Mouse (Mus musculus): ENCODE results near the gene Olfr108. TPM values are rescaled to one million over a fixed set of nuclear protein-coding genes. Genes with fewer than 3 reads are reported as not detected.

Gene Olfr108
- not detected in 2 replicates for polyA plus RNA-seq (2015; fragmentation: Nextera tagmentation; extraction: Ambion mirVana)

- 80% methylated on average over 1 of the region's 1 CpGs for WGBS
- ATAC-seq: no peak
- no peak within 1 kb of the TSS for H3K9ac ChIP-seq (ENCODE audit: low read depth, low read length)
- no peaks in the 10 kb centered on the region for H3K4me1 ChIP-seq (ENCODE audit: control insufficient read depth, insufficient read depth, low read depth, low read length)
- no peaks in the 10 kb centered on the region for H3K36me3 ChIP-seq (ENCODE audit: control insufficient read depth, insufficient read depth, low read length)
- no peak within 1 kb of the TSS for H3K4me3 ChIP-seq (ENCODE audit: low read length)
- H3K4me2 ChIP-seq (ENCODE audit: low read length): no peak within 1 kb of the TSS
- no peak within 1 kb of the TSS for H3K27ac ChIP-seq (ENCODE audit: low read depth, low read length)
- no peaks in the 10 kb centered on the region for H3K9me3 ChIP-seq (ENCODE audit: control insufficient read depth, low read length)
- H3K27me3 ChIP-seq (replicated peaks; ENCODE audit: control insufficient read depth, insufficient read depth, low read length): no peaks in the 10 kb centered on the region
Measured at GRCm38 (mm10) chr17:37445180-37445579, at the start of gene Olfr108. Gene Olfr108 (plus strand): TSS chr17:37445480.

- Histone ChIP-seq H3K4me1 (ENCODE audit: control insufficient read depth, insufficient read depth, low read depth, low read length) (no peaks in the 10 kb centered on the region), H3K27ac (ENCODE audit: low read depth, low read length) (no peak within 1 kb of the TSS), H3K9ac (ENCODE audit: low read depth, low read length) (no peak within 1 kb of the TSS), H3K4me2 (ENCODE audit: low read length) (no peak within 1 kb of the TSS), H3K27me3 (replicated peaks; ENCODE audit: control insufficient read depth, insufficient read depth, low read length) (no peaks in the 10 kb centered on the region), H3K4me3 (ENCODE audit: low read length) (no peak within 1 kb of the TSS), H3K36me3 (ENCODE audit: control insufficient read depth, insufficient read depth, low read length) (no peaks in the 10 kb centered on the region), H3K9me3 (ENCODE audit: control insufficient read depth, low read length) (no peaks in the 10 kb centered on the region)
- 83% methylated on average over 3 of the region's 3 CpGs for WGBS
- no peak for ATAC-seq
Measured at GRCm38 (mm10) chr17:37398926-37399325, 46.4 kb upstream of the Olfr108 start, which contains the start of gene Olfr107. Gene Olfr107 (plus strand): TSS chr17:37399226.

- H3K4me3 ChIP-seq (ENCODE audit: low read length): no peak overlapping the region
- H3K4me1 ChIP-seq (ENCODE audit: control insufficient read depth, insufficient read depth, low read depth, low read length): no peaks in the 10 kb centered on the region
- H3K27ac ChIP-seq (ENCODE audit: low read depth, low read length): no peak overlapping the region
- no peaks in the 10 kb centered on the region for H3K27me3 ChIP-seq (replicated peaks; ENCODE audit: control insufficient read depth, insufficient read depth, low read length)
- 0 out of 2 replicates have a peak, but pooled peaks cover 3% of the 10 kb centered on the region for H3K9me3 ChIP-seq (ENCODE audit: control insufficient read depth, low read length)
- H3K4me2 ChIP-seq (ENCODE audit: low read length): no peak overlapping the region
- H3K9ac ChIP-seq (ENCODE audit: low read depth, low read length): no peak overlapping the region
- no peak for ATAC-seq
- no peaks in the 10 kb centered on the region for H3K36me3 ChIP-seq (ENCODE audit: control insufficient read depth, insufficient read depth, low read length)
Measured at GRCm38 (mm10) chr17:37413380-37413779, 31.9 kb upstream of the Olfr108 start.

GRCm38 (mm10) chr17:37458616-37459015 lies 13.3 kb downstream of the Olfr108 start, which contains the start of gene Olfr109:
Gene Olfr109 (plus strand): TSS chr17:37458916.
- H3K9ac ChIP-seq (ENCODE audit: low read depth, low read length): no peak within 1 kb of the TSS
- WGBS: 96% methylated on average over 1 of the region's 1 CpGs
- H3K4me2 ChIP-seq (ENCODE audit: low read length): no peak within 1 kb of the TSS
- H3K27me3 ChIP-seq (replicated peaks; ENCODE audit: control insufficient read depth, insufficient read depth, low read length): no peaks in the 10 kb centered on the region
- no peak for ATAC-seq
- H3K4me3 ChIP-seq (ENCODE audit: low read length): no peak within 1 kb of the TSS
- H3K9me3 ChIP-seq (ENCODE audit: control insufficient read depth, low read length): no peaks in the 10 kb centered on the region
- H3K4me1 ChIP-seq (ENCODE audit: control insufficient read depth, insufficient read depth, low read depth, low read length): no peaks in the 10 kb centered on the region
- no peaks in the 10 kb centered on the region for H3K36me3 ChIP-seq (ENCODE audit: control insufficient read depth, insufficient read depth, low read length)
- H3K27ac ChIP-seq (ENCODE audit: low read depth, low read length): no peak within 1 kb of the TSS

- H3K27ac ChIP-seq (ENCODE audit: low read depth, low read length): no peak within 1 kb of the TSS
- H3K9ac ChIP-seq (ENCODE audit: low read depth, low read length): no peak within 1 kb of the TSS
- H3K4me2 ChIP-seq (ENCODE audit: low read length): no peak within 1 kb of the TSS
- H3K9me3 ChIP-seq (ENCODE audit: control insufficient read depth, low read length): no peaks in the 10 kb centered on the region; the same call in 1 of the 2 replicates
- WGBS: 67% methylated on average over 2 of the region's 2 CpGs
- no peak within 1 kb of the TSS for H3K4me3 ChIP-seq (ENCODE audit: low read length)
- no peak for ATAC-seq
- H3K27me3 ChIP-seq (replicated peaks; ENCODE audit: control insufficient read depth, insufficient read depth, low read length): no peaks in the 10 kb centered on the region
- H3K36me3 ChIP-seq (ENCODE audit: control insufficient read depth, insufficient read depth, low read length): no peaks in the 10 kb centered on the region
- no peaks in the 10 kb centered on the region for H3K4me1 ChIP-seq (ENCODE audit: control insufficient read depth, insufficient read depth, low read depth, low read length)
Measured at GRCm38 (mm10) chr17:37483452-37483851, 38.2 kb downstream of the Olfr108 start, which contains the start of gene H2-M2. Gene H2-M2 (minus strand): TSS chr17:37483552.

- H3K4me3 ChIP-seq (ENCODE audit: low read length): no peak within 1 kb of the TSS
- H3K27ac ChIP-seq (ENCODE audit: low read depth, low read length): no peak within 1 kb of the TSS
- H3K27me3 ChIP-seq (replicated peaks; ENCODE audit: control insufficient read depth, insufficient read depth, low read length): no peaks in the 10 kb centered on the region
- no peak for ATAC-seq
- no peaks in the 10 kb centered on the region for H3K4me1 ChIP-seq (ENCODE audit: control insufficient read depth, insufficient read depth, low read depth, low read length)
- WGBS: 62% methylated on average over 1 of the region's 1 CpGs
- no peak within 1 kb of the TSS for H3K9ac ChIP-seq (ENCODE audit: low read depth, low read length)
- H3K4me2 ChIP-seq (ENCODE audit: low read length): no peak within 1 kb of the TSS
- no peaks in the 10 kb centered on the region for H3K9me3 ChIP-seq (ENCODE audit: control insufficient read depth, low read length)
- H3K36me3 ChIP-seq (ENCODE audit: control insufficient read depth, insufficient read depth, low read length): no peaks in the 10 kb centered on the region
Measured at GRCm38 (mm10) chr17:37491930-37492518, 46.7 kb downstream of the Olfr108 start, which contains the start of gene Olfr110. Gene Olfr110 (plus strand): TSS chr17:37492468.

Other genes with a start within 250 kb of the Olfr108 start
- 0.20 TPM in 1 of 2 replicates, not detected in the other for gene Olfr94, start 244.5 kb upstream of the Olfr108 start, polyA plus RNA-seq (2015; fragmentation: Nextera tagmentation; extraction: Ambion mirVana)
- gene Olfr95, start 232.4 kb upstream of the Olfr108 start, polyA plus RNA-seq (2015; fragmentation: Nextera tagmentation; extraction: Ambion mirVana): not detected in 2 replicates
- gene Olfr96, start 225.3 kb upstream of the Olfr108 start, polyA plus RNA-seq (2015; fragmentation: Nextera tagmentation; extraction: Ambion mirVana): not detected in 2 replicates
- not detected in 2 replicates for gene Olfr97, start 208.2 kb upstream of the Olfr108 start, polyA plus RNA-seq (2015; fragmentation: Nextera tagmentation; extraction: Ambion mirVana)
- not detected in 2 replicates for gene Olfr98, start 181.7 kb upstream of the Olfr108 start, polyA plus RNA-seq (2015; fragmentation: Nextera tagmentation; extraction: Ambion mirVana)
- 1.5 and 1.6 TPM in 2 replicates for gene H2-M3, start 175.3 kb upstream of the Olfr108 start, polyA plus RNA-seq (2015; fragmentation: Nextera tagmentation; extraction: Ambion mirVana)
- gene Olfr99, start 162.0 kb upstream of the Olfr108 start, polyA plus RNA-seq (2015; fragmentation: Nextera tagmentation; extraction: Ambion mirVana): not detected in 2 replicates
- not detected in 2 replicates for gene Olfr101, start 141.2 kb upstream of the Olfr108 start, polyA plus RNA-seq (2015; fragmentation: Nextera tagmentation; extraction: Ambion mirVana)
- gene Olfr102, start 128.4 kb upstream of the Olfr108 start, polyA plus RNA-seq (2015; fragmentation: Nextera tagmentation; extraction: Ambion mirVana): not detected in 2 replicates
- gene Olfr103, start 105.8 kb upstream of the Olfr108 start, polyA plus RNA-seq (2015; fragmentation: Nextera tagmentation; extraction: Ambion mirVana): not detected in 2 replicates
- gene Olfr104-ps, start 85.9 kb upstream of the Olfr108 start, polyA plus RNA-seq (2015; fragmentation: Nextera tagmentation; extraction: Ambion mirVana): not detected in 2 replicates
- gene Olfr105-ps, start 66.4 kb upstream of the Olfr108 start, polyA plus RNA-seq (2015; fragmentation: Nextera tagmentation; extraction: Ambion mirVana): not detected in 2 replicates
- gene Olfr106-ps, start 55.1 kb upstream of the Olfr108 start, polyA plus RNA-seq (2015; fragmentation: Nextera tagmentation; extraction: Ambion mirVana): not detected in 2 replicates
- not detected in 2 replicates for gene Olfr107, start 46.3 kb upstream of the Olfr108 start, polyA plus RNA-seq (2015; fragmentation: Nextera tagmentation; extraction: Ambion mirVana)
- gene Olfr109, start 13.4 kb downstream of the Olfr108 start, polyA plus RNA-seq (2015; fragmentation: Nextera tagmentation; extraction: Ambion mirVana): not detected in 2 replicates
- gene H2-M2, start 38.1 kb downstream of the Olfr108 start, polyA plus RNA-seq (2015; fragmentation: Nextera tagmentation; extraction: Ambion mirVana): not detected in 2 replicates
- gene Olfr110, start 47.0 kb downstream of the Olfr108 start, polyA plus RNA-seq (2015; fragmentation: Nextera tagmentation; extraction: Ambion mirVana): not detected in 2 replicates
- not detected in 2 replicates for gene Olfr111, start 62.5 kb downstream of the Olfr108 start, polyA plus RNA-seq (2015; fragmentation: Nextera tagmentation; extraction: Ambion mirVana)
- not detected in 2 replicates for gene Olfr112, start 124.0 kb downstream of the Olfr108 start, polyA plus RNA-seq (2015; fragmentation: Nextera tagmentation; extraction: Ambion mirVana)
- gene Olfr113, start 132.2 kb downstream of the Olfr108 start, polyA plus RNA-seq (2015; fragmentation: Nextera tagmentation; extraction: Ambion mirVana): not detected in 2 replicates
- not detected in 2 replicates for gene Olfr114, start 147.3 kb downstream of the Olfr108 start, polyA plus RNA-seq (2015; fragmentation: Nextera tagmentation; extraction: Ambion mirVana)
- gene Olfr115, start 181.6 kb downstream of the Olfr108 start, polyA plus RNA-seq (2015; fragmentation: Nextera tagmentation; extraction: Ambion mirVana): not detected in 2 replicates
- not detected in 2 replicates for gene Olfr116, start 181.7 kb downstream of the Olfr108 start, polyA plus RNA-seq (2015; fragmentation: Nextera tagmentation; extraction: Ambion mirVana)
- not detected in 2 replicates for gene Olfr117, start 218.3 kb downstream of the Olfr108 start, polyA plus RNA-seq (2015; fragmentation: Nextera tagmentation; extraction: Ambion mirVana)
- gene Olfr118, start 221.5 kb downstream of the Olfr108 start, polyA plus RNA-seq (2015; fragmentation: Nextera tagmentation; extraction: Ambion mirVana): not detected in 2 replicates